Mouse (Mus musculus) adipocyte (in vitro differentiated cells): ENCODE data around the gene Prkci.

Experiments
- DNase-seq: peaks from one replicate; pipeline ENCODE4 v3.0.0-alpha.2; 2016; ENCODE audit warnings: low spot score

Gene Prkci

DNA sequence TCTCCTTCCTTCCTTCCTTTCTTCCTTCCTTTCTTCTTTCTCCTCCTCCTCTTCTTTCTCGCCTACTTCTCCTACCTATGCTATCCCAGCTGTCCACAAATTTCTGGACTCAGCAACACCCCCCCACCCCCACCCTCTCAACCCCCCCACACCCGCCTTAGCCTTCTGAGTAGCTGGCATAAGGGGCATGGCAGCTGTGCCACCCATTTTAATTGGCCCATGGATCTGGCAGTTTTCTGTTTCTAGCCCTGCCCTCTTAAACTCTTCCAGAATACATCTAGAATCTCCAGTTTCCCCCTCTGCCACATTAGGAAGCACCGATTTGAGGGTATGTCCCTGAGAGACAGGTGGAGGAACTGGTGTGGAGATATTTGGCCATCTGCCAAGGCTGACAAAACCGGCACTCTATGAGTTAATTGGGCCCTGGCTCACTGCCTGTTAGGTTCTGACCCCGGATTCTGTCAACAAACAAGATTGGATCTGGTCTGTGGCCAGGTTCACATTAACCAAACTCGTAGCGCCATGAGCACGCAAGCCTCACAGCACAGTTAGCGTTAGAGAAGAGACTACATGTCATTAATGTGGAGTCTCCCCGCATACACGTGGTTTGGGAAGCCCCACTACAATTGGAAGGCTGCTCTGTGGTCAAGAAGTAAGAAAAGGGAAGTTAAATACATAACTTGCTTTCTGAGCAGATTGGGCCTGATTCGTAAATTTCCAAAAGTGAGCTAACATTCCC is 88.1 kb downstream of the Prkci start:
- DNase-seq: peak; percentile 46

DNA sequence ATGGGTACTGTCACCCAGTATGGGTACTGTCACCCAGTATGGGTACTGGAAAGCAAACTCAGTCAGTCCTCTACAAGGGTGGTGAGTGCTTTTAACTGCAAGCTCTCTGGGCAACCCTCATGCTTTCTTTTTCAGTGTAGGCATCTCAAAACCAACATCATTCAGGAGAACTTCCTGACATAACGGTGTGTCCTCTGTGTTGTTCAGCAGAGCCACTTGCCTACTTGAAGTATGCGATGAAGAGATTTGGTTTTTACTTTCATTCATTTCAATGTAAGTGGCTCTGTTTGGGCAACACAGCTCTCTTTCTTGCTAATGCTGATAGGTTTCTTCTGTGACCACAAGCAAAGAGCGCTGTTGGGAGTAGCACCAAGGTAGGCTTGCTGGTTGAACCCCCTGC is 89.5 kb downstream of the Prkci start:
- DNase-seq: no peak

DNA sequence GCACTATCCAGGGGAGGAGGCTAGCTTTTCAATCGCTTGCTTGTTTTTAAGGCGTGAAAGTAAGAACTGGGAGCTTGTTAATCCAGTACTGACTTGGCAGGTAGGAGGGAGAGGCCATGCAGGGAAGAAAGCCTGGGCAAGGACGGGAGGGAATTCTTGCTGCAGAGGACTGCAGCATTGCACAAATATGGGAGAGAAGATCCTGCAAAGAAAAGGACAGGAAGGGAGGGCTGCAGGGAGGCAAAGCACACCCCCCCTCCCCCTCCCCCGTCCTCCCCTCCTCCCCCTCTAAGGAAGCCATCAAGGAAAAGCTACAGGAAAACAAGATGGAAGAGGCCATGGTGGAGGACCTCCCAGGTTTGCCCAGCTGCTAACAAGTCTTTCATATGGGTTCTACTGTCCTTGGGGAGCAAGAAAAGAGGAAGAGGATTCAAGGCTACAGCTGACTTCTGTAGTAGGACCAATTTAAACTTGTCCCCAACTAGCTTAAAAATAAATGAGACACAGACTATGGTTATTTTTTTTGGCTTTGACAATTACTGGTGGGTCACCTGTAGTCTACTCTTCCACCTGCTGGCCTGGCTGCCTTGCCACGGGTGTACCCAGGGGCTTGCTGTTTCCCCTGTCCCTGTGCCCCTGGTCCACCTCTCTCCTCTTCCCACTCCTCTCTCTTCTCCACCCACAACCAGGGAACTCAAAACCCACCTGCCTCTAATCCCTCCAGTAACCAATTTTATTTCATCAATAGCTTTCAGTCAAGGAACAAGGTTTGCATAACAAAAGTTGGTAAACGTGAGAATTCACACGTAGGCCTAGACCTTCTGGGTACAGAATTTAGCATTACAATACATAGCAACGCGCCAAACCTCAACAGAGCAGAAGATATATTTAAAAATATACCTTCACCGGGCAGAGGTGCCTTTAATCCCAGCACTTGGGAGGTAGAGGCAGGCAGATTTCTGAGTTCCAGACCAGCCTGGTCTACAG is 93.5 kb downstream of the Prkci start:
- DNase-seq: no peak

DNA sequence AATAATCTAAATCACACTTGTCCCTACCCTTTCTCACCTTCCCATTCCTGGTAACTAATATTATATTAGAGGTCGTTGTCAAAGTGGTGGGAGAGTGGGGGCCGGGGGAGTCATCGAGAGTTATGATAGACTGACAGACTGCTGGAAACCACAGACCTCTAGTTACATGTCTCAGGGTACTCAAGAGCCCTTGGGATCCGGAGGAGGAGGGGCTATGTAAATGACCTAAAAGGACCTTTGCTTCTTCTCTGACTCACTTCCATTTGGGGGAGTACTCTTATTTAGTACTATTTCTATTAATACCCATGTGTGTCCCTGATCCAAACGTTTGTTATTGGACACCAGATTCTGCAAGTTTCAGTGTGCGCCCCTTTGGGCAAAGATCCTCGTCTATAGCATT is 94.4 kb downstream of the Prkci start:
- no peak for DNase-seq

DNA sequence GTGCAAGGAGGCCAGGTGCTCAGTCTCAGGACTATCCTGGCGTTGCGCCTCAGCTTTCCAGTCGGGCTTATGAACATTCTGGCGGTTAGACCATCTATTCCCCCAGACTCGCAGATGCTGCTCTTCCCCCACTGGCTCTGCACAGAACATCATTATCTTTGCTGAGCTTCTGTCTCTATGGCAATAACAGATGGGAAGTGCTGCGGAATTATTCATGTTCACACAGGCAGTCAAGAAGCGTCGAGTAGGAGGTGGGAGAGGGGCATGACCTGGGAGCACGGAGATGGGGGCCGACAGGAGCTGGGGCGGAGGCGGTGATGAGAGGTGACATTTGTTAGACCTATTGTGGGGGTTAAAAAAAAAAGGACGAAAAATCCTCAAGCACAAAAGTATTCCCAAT is 97.6 kb downstream of the Prkci start:
- no peak for DNase-seq

DNA sequence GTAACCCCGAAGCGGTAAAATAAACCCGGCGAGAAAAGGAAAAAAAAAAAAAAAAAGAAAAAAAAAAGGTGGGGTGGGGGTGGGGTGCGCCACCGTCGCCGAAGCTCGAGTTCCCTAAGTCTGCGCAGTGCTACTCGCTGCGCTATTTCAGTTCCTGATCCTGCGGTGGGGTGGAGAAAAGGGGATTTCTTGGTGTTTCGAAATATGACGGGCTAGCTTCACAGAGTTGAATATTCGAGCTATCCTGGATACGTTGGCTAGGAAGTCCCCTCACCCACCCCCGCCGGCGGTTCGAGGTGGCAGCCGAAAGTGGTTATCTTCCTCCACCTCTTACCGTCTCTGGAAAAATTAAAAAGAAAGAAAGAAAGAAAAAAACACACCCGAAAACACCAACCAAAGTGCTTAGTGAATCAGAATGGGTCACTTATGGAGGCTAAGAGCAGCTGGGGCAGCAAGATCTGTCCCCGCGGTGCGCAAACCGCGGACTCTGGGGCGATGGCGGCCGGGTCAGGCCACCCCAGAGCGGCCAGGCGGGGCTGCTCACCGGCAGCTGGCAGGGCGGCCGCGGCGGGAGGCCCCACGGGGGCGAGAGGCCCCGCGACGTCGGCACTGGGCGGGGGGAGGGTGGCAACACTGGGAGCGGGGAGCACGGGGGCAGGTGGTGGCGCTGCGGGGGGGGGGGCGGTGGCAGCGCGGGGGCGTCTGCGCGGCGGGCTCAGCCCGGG is 98.2 kb downstream of the Prkci start:
- DNase-seq: peak; percentile 78

DNA sequence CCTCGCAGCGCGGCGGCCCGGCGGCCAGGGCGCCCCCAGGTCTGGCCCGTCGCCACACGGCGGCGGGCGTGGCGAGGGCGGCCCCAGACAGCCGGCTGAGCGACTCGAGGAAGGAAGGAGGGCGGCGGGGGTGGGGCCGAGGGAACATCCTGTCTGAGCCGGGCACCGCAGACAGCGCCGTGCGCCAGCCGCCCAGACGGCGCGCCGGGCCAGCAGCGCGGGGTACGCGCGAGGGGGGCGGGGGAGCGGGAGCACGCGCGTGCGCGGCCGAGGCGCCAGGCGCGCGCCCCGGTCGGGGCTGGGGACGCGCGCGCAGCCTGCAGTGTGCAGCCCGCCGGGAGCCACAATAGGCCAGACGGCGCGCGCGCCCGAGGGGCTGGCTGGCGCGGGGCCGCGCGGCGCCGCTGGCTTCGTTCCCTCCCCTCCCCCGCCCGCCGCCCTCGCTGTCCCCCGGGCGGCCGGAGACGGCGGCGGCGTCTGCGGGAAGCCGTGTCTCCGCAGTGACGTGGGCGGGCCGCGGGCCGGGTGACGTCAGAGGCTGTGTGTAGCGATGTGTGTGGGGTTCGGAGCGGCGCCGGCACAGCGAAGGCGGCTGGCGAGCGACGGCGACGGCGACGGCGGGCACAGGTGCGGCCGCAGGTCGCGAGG is 99.1 kb downstream of the Prkci start, which contains the start of gene Skil:
Gene Skil (plus strand): TSS at position 528 of the 648 bp plus-strand sequence.
- peak; percentile 95 for DNase-seq

DNA sequence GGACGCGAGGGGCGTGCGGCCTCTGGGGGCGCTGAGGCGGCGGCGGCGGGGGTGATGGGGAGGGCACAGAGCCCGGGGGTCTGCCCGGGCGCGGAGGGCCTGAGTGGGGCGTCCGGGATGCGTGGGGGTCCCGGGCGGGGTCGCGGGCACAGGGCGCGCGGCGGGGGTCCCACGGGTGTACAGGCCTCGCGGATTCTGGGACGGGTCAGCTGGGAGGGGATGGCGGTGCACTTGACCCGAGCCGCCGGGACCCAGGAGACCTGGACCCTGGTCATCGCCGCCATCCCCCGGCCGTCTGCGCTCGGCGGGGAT is 99.6 kb downstream of the Prkci start:
- no peak for DNase-seq

DNA sequence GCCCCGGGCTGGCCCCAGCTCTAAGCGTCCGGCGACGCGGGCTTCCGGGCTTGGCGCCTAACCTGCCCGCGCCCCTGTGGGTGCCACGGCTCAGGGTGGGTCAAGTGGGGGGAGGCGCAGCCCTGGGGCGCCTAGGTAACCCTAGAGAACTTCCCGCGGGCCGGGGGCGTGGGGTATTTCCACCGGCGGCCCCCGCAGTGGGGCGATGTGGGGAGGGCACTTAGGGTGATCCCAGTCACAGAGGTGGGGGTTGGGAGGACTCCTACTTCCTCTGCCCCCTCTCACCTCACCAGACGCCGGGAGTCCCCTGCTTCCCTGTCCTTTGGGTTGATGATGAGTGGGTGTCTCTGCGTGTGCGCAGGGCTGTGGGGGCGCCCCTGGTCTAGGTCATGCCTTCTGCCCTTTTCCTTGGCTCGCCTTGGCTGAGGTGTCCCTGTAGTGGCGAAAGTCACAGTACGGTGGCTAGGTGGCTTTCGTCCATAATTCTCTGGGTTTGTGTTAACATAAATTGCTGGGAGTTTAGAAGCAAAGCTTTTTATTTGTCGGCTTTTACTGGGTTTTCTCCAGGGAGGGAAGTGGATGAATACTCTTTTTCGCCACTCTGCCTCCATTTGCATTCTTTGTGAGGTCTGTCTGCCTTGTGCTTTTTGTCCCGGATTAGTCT is 100.1 kb downstream of the Prkci start:
- peak; percentile 65 for DNase-seq

DNA sequence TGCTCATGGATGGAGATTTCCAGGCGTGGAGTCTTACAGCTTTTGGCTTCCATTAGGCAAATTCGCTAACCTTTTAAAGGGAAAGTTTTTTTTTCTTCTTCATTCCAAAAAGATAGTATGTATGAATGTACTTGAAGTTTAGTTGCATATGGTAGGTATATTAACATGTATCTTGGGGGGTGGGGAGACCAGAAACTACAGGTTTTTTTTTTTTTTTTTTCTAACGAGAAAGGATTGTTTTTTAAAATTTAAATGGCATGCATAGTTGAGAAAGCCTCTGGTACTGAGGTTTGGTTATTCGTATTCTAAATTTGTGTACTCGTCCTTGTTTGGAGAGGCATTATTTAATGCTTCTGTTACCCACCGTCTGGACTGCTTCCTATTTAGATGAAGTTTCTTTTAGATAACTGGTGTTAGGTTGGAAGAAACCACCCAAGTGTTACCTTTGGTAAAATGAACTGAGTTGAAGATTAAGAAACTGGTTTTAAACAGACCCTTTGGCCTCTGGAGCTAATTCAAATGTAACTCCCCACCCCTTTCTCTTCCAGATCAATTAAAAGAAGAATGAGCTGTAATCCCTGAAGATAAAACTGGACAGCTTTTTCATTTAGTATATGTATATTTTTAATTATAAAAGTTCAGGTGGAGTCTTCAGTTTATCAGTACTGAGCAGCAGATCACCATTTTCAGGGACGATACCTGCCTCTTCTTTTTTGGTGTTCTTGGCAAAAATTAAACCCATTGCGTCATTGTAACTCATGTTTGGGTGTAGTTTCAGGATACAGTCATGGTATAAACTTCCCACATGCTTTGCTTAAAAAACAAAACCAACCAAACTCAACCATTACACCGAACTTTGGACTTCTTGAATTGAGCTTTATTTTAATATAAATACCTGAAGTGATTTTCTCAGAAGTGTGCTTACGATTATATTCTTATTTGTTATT is 100.9 kb downstream of the Prkci start:
- no peak for DNase-seq

DNA sequence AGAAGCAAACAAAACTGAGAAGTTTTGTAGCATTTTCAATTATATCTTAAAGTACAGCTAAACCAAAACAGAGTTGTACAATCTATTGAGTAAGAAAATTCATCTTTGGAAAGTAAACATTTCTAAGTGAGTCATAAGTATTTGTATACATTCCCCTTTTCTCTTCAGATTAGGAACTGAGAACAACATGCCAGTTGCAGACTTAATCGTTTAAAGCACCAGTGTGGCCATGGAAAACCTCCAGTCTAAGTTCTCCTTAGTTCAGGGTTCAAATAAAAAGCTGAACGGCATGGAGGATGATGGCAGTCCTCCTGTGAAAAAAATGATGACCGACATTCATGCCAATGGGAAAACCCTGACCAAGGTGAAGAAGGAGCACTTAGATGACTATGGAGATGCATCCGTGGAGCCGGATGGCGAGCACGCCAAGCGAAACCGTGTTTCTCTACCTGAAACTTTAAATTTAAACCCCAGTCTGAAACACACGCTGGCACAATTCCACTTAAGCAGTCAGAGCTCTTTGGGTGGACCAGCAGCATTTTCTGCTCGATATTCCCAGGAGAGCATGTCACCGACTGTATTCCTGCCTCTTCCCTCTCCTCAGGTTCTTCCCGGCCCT is 101.7 kb downstream of the Prkci start:
- DNase-seq: no peak

DNA sequence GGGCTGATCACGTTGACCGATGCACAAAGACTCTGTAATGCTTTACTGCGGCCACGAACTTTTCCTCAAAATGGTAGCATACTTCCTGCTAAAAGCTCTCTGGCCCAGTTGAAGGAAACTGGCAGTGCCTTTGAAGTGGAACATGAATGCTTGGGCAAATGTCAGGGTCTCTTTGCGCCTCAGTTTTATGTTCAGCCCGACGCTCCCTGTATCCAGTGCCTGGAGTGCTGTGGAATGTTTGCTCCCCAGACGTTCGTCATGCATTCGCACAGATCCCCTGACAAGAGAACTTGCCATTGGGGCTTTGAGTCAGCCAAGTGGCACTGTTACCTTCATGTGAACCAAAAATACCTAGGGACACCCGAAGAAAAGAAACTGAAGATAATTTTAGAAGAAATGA is 102.4 kb downstream of the Prkci start:
- DNase-seq: no peak

DNA sequence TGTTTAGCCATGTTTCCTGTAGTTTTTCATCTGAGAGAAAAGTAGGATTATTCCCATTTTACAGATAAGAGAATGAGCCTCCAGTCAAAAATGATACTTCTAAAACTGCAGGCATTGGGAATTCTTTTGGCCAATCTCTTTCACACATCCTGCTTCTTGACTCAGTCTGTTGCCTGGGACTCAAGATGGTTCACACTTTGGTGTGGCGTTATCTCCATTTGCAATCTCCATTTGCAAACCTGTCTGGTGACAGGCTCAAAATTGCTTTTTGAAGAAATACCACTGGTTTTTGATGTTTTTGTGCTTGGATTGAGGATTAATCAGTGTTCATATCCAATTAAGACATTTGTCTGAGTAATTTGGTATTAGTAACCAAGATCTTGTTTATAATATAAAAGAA is 103.0 kb downstream of the Prkci start:
- no peak for DNase-seq

DNA sequence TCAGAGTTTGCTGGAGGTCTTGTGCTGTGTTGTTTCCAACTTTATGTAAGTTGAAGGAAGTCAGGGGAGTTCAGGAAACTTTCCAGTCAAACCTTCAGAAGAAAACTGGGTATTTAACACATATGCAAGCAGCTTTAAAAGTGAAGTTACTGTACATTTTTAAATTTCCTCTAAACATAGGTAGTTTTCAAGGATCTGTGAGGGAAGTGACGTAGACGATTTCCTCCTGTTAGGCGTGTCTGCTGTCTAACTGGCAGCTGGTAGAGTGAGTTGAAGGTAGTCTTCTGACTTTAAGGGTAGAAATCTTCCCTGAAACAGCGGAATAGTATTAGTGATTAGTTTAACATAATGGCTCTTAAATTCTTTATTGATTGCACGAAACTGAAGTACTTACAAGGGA is 104.5 kb downstream of the Prkci start:
- DNase-seq: no peak

DNA sequence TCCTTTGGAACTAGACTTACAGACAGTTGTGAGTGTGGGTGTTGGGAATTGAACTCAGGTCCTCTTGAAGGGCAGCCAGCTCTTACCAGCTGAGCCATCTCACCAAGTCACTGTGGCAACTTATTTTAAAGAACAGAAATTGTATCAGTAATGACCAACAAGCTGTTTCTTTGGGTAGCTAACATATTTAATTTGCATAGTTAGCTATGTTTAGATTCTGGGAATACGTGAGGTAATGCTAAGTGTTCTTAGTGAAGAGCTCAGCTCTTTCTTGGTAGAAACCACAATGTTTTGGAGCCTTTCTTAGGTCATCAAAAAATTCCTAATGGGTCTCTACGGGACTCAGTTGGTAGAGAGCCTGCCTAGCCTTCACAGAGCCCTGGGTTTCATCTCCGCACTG is 105.3 kb downstream of the Prkci start:
- DNase-seq: no peak
